Mouse (Mus musculus) T-helper 17 cell (primary cell): ENCODE data around the gene 4930564D02Rik.

Experiments
- in situ Hi-C, 2 experiments: fragments of 300-600 bp; cut with MboI, MseI; formaldehyde crosslinking; loops; 1 replicate in 1 of 2; 2 replicates in 1 of 2; pipeline ENCODE4 v1.15.1; 2025; ENCODE audit warnings: high pct_unique_total_duplicates in 2 of 2

The 4930564D02Rik gene

DNA sequence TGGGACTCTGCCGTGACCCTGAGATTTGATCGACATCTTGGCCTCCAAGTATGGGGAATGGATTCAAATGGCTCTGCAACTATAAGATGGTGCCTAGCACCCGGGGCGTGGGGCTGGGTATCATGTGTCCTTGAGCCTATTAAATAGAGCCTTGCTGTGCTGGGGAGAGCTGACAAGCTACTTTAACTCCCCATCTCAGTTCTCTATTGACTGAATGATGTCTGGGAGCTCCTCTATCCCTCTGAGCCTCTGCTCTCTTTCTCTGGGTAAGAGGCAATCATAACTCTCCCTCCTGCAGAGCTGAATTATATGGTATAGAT lies 33.6 kb downstream of the 4930564D02Rik start:
- in situ Hi-C loops: no loop called here

DNA sequence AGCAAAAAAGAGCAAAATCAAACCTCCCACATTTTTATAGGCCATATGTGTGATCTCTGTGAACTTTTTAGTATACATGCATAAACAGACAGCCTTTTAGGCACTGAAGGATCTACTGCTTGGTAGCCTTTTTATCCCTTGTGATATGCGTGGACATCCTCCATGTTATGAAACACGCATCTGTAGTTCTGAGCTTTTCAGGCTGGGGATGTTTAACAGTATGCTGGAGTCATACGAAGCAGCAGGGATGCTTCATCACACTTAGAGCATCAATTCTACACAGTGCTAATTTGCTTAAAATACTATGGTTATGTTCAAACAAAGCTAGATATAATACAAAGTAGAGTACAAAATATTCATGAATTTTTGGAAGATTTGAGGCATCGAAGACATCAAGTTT lies 39.2 kb downstream of the 4930564D02Rik start:
- in situ Hi-C loops: no loop called here

DNA sequence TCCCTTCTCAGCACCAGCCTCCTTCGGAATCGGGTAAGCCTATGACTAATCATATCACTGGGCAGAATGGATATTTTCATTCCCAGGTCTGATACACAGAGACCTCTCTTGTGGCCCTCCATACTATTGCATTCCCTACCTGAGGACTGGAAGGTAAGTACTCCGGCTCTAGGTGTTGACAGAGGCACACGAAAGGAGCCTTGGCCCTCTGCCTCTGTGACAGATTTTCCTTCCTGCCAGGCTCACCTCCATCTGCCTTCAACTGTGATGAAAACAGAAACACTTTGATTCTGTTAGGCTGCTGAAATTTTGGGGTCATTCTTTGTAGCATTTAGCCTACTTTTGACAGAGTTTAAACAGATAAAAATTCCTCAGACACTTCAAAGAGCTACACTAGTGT lies 47.2 kb downstream of the 4930564D02Rik start:
- in situ Hi-C loops: loop anchor here (10.0 kb wide), 2 partner anchors 961 to 1901 kb away; no protein-coding TSS in a partner anchor

DNA sequence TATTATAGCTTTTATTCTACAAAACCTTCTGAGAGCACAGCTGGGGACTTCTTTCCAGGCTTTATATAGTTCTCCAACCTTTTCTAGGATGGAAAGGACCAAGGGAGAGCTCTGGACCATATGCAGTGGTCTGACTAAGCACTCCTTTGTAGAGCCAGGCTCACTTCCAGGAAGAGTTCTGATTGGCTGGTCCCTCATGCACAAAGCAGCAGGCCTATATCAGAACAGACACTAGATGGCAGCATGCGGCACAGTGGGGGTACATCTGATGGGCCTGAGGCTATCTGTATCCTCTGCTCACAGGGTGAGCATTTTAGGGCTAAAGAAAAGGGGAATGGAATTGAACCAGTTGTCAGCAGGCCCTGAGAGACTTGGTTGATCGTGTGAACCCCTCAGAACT lies 47.6 kb downstream of the 4930564D02Rik start:
- in situ Hi-C loops: loop anchor here (10.0 kb wide), 2 partner anchors 961 to 1901 kb away; no protein-coding TSS in a partner anchor

DNA sequence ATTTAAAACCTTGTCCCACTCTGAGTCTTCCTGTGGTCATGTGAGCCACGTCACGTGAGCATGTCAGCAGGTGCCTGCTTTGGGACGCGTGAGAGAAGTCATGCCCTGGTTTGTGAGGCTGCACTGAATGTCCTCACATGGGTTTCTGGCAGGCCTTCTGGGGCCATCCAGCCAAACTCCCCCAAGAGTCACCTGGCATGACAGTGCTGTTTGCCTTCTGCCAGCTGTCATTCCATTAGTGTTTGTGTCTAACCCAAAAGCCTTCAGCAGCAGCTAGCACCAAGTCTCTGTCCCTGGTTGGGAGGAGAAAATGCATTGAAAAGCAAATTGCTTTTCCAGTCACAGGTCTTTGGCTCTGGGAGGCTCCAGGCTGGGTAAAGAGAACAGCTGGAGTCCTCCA lies 50.0 kb downstream of the 4930564D02Rik start:
- in situ Hi-C loops: loop anchor here (10.0 kb wide), 2 partner anchors 958 to 1898 kb away; no protein-coding TSS in a partner anchor

DNA sequence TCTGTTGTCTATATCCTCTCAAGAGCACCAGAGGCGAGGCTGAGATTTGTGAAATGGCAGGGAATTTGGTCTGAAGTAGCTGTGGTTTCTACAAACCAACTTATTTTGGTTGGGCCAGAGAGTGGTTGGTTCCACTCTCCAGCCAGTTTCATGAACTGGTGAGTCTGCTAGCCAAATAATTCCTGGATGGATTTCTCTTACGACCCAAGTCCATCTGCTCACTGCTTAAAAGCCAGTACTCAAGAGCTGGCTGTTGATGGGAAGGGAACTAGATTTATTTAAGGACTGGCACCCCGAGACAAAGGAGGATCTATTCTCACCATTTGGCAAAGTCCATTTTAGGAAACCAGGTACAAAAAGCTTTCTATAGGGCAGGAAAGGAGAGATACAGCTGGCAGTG lies 57.1 kb downstream of the 4930564D02Rik start:
- in situ Hi-C loops: no loop called here

DNA sequence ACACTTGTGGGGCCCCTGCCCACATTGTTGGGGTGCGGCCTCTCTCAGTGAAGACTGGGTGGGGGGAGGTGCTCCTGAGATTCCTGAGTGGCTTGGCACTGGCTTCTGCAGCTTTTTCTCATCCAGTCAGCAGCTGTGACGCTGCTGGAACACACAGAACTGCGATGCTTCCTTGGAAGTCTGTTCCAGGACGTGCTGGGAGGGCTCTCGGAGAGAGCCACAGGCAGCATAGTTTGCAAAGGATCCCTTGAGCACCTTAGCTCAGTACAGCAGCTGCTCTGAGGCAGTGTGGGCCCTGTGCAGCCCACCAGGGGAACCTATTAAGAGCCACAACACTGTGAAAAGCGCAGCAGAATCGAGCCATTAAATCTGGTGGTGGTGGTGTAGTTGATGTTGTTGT lies 61.2 kb downstream of the 4930564D02Rik start:
- in situ Hi-C loops: loop anchor here in 1 of 2 experiments (5.0 kb wide), 1 partner anchor 899 kb away; no protein-coding TSS in a partner anchor
